Mouse (Mus musculus) liver, embryonic 11.5 days (tissue): Measurements from ENCODE around the gene Frmd4b. TPM values are rescaled to one million over a fixed set of nuclear protein-coding genes. Genes with fewer than 3 reads are reported as not detected.

Experiments
- ATAC-seq: fragments of 200-750 bp; cut with Nextera tagmentation; replicated peaks from 2 replicates; pipeline ENCODE4 v1.8.0; 2017; ENCODE audit warnings: moderate number of reproducible peaks, mild to moderate bottlenecking, moderate TSS enrichment, moderate library complexity; ENCODE audit not compliant: low FRiP score
- DNase-seq: peaks from one replicate; pipeline ENCODE4 v3.0.0-alpha.2; 2017; ENCODE audit warnings: low spot score
- H3K27ac ChIP-seq: fragments of 300-500 bp; sonication (generic); 2 replicates; pipeline ENCODE4 v1.5.1; 2014; ENCODE audit warnings: mild to moderate bottlenecking, low read depth, low read length, control low read depth
- H3K27me3 ChIP-seq: fragments of 300-500 bp; sonication (generic); replicated peaks from 2 replicates; pipeline ENCODE4 v1.6.1; 2014; ENCODE audit warnings: low read length, mixed read lengths; ENCODE audit not compliant: control insufficient read depth, insufficient read depth
- H3K36me3 ChIP-seq: fragments of 300-500 bp; sonication (generic); 2 replicates; pipeline ENCODE4 v1.6.1; 2014; ENCODE audit warnings: mild to moderate bottlenecking, low read length, moderate library complexity, mixed read lengths; ENCODE audit not compliant: control insufficient read depth, insufficient read depth
- H3K4me1 ChIP-seq: fragments of 300-500 bp; sonication (generic); replicated peaks from 2 replicates; pipeline ENCODE4 v1.6.1; 2014; ENCODE audit warnings: low read length, mixed read lengths; ENCODE audit not compliant: control insufficient read depth, insufficient read depth
- H3K4me2 ChIP-seq: fragments of 300-500 bp; sonication (generic); 2 replicates; pipeline ENCODE4 v1.6.1; 2014; ENCODE audit warnings: mild to moderate bottlenecking, control low read depth, moderate library complexity
- H3K4me3 ChIP-seq: fragments of 300-500 bp; sonication (generic); 2 replicates; pipeline ENCODE4 v1.5.1; 2014; ENCODE audit warnings: low read depth, low read length, control low read depth
- H3K9ac ChIP-seq: fragments of 300-500 bp; sonication (generic); 2 replicates; pipeline ENCODE4 v1.6.1; 2014; ENCODE audit warnings: low read depth, low read length, control low read depth
- H3K9me3 ChIP-seq: fragments of 300-500 bp; sonication (generic); 2 replicates; pipeline ENCODE4 v1.6.1; 2016; ENCODE audit warnings: low read length, inconsistent platforms, mixed read lengths; ENCODE audit not compliant: control insufficient read depth
- WGBS: fragments of 180-500 bp; shearing (Covaris S2); extraction: QIAGEN DNeasy Blood & Tissue Kit; methylation state at CpG from one replicate; pipeline ENCODE4 v1.1.7; 2014; 5-methylcytosine and 5-hydroxymethylcytosine counted together
- polyA plus RNA-seq: library from polyadenylated mRNA; unstranded; fragments of >200 nt; fragmentation: Nextera tagmentation; extraction: Ambion mirVana; gene quantifications from 2 replicates; pipeline ENCODE4 v1.2.1, GENCODE M21; 2014

Frmd4b gene
- polyA plus RNA-seq, 1 experiment from 2014 or later, result 16.6 TPM

DNA sequence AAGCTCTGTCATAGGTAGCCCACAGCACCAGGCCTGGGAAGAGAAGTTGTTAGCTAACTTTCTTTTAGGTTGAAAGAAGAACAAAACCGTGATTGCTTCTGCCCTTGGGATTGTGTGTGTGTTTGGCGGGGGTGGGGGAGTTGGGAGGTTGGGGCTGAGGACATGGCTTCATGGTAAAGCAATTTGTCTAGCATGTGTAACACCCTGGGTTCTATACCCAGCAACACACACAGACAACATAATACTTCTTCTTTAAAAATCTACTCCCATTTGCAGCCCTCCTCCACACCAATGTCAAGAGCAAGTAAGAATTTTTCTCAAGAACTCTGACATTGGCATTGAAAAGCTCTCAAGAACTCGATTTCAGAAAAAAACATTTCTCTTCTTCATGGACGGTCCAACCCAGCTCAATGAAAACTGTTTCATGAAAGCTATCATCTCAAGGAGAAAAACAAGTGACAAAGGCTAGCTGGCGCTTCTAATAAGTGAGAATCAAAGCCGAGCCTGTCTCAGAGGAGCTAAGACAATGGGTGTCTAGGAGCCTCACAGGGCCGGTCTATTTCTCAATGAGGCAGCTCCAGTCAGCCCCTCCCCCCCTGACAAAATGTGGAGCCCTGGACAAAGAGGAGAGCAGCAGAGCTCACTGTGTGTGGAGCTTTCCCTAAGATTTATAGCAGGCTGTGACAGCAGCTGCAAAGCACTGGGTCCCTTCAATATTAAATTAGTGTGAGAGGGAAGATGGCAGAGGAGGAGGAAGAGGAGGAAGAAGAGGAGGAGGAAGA, 40.6 kb downstream of the Frmd4b start:
- no peak for ATAC-seq

GRCm38 (mm10) chr6:97576096-97576495, 41.2 kb downstream of the Frmd4b start:
- 83% methylated on average over 7 of the region's 7 CpGs for WGBS
- H3K4me2 ChIP-seq, result no peak overlapping the region
- DNase-seq (no peak), ATAC-seq (no peak)
- no peaks in the 10 kb centered on the region for H3K36me3 ChIP-seq
- H3K9me3 ChIP-seq, result no peaks in the 10 kb centered on the region
- H3K27ac ChIP-seq, result no peak overlapping the region
- H3K27me3 ChIP-seq, result no peaks in the 10 kb centered on the region
- H3K9ac ChIP-seq, result no peak overlapping the region
- H3K4me1 ChIP-seq, result no peaks in the 10 kb centered on the region
- H3K4me3 ChIP-seq, result no peak overlapping the region

More for the DNA sequence above, 40.6 kb downstream of the Frmd4b start:
- H3K4me2 ChIP-seq, result no peak overlapping the region
- DNase-seq, result no peak
- no peaks in the 10 kb centered on the region for H3K9me3 ChIP-seq
- no peak overlapping the region for H3K4me3 ChIP-seq
- H3K9ac ChIP-seq, result no peak overlapping the region
- WGBS, result 62% methylated on average over 7 of the region's 7 CpGs
- no peaks in the 10 kb centered on the region for H3K4me1 ChIP-seq
- H3K36me3 ChIP-seq, result no peaks in the 10 kb centered on the region
- no peaks in the 10 kb centered on the region for H3K27me3 ChIP-seq
- no peak overlapping the region for H3K27ac ChIP-seq

- no peak overlapping the region for H3K4me2 ChIP-seq
These were observed 42.4 kb downstream of the Frmd4b start for GRCm38 (mm10) chr6:97574973-97575372.

GRCm38 (mm10) chr6:97572226-97572625, 45.1 kb downstream of the Frmd4b start:
- Histone ChIP-seq H3K9me3 (no peaks in the 10 kb centered on the region), H3K4me2 (no peak overlapping the region), H3K36me3 (no peaks in the 10 kb centered on the region), H3K9ac (no peak overlapping the region), H3K27me3 (no peaks in the 10 kb centered on the region), H3K4me1 (no peaks in the 10 kb centered on the region), H3K27ac (no peak overlapping the region), H3K4me3 (no peak overlapping the region)
- WGBS, result 84% methylated on average over 5 of the region's 5 CpGs
- DNase-seq (no peak), ATAC-seq (no peak)

More at GRCm38 (mm10) chr6:97574973-97575372, 42.4 kb downstream of the Frmd4b start:
- ATAC-seq (no peak), DNase-seq (no peak)
- no peaks in the 10 kb centered on the region for H3K27me3 ChIP-seq
- H3K9me3 ChIP-seq, result no peaks in the 10 kb centered on the region
- H3K27ac ChIP-seq, result no peak overlapping the region
- no peaks in the 10 kb centered on the region for H3K4me1 ChIP-seq
- no peaks in the 10 kb centered on the region for H3K36me3 ChIP-seq
- WGBS, result 82% methylated on average over 5 of the region's 5 CpGs
- no peak overlapping the region for H3K9ac ChIP-seq
- H3K4me3 ChIP-seq, result no peak overlapping the region

DNA sequence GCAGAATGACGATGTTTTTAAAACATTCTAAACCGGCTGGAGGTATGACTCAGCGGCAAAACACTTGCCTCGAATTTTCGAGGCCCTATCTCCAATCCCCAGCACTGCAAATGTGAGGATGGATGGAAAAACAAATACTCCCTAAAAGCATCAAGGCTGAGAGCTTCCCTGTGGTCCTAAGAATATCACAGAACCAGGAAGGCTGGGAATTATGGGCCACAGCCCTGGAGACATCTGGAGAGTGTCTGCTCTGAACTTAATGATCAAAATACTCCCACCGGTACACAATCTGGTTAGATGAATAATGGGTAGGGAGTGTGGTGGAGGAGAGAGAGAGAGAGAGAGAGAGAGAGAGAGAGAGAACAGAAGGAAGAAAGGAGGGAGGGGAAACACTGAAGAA, 48.8 kb downstream of the Frmd4b start:
- Histone ChIP-seq H3K4me2 (no peak overlapping the region), H3K36me3 (no peaks in the 10 kb centered on the region), H3K9ac (no peak overlapping the region), H3K27ac (no peak overlapping the region), H3K9me3 (no peaks in the 10 kb centered on the region), H3K4me1 (no peaks in the 10 kb centered on the region), H3K27me3 (no peaks in the 10 kb centered on the region), H3K4me3 (no peak overlapping the region)
- 23% methylated on average over 6 of the region's 6 CpGs for WGBS
- ATAC-seq, result no peak
- DNase-seq, result no peak

GRCm38 (mm10) chr6:97566746-97567145, 50.6 kb downstream of the Frmd4b start:
- DNase-seq, result no peak
- no peak for ATAC-seq
- WGBS, result 79% methylated on average over 4 of the region's 4 CpGs
- Histone ChIP-seq H3K27me3 (no peaks in the 10 kb centered on the region), H3K9ac (no peak overlapping the region), H3K27ac (no peak overlapping the region), H3K36me3 (no peaks in the 10 kb centered on the region), H3K4me1 (no peaks in the 10 kb centered on the region), H3K4me2 (no peak overlapping the region), H3K9me3 (no peaks in the 10 kb centered on the region), H3K4me3 (no peak overlapping the region)

DNA sequence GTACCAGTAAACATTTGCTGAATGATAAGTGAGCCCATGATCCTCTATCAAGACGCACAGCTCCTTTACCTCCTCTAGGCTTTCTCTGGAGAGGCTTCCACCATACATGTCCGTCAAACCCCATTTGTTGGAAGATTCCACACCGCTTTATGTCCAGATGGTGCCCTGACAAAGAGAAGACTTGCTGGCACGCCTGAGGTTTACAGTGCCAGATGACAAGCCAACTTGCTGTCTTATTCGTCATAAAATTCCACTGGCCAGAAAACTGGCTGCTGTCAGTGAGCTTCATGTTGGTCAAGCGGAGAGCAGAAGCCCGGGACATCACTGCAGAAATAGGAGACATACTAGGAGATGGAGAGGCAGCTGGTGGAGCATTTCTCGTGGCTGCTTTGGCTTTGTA, 60.2 kb downstream of the Frmd4b start:
- Histone ChIP-seq H3K4me3 (no peak overlapping the region), H3K9ac (no peak overlapping the region), H3K27me3 (no peaks in the 10 kb centered on the region), H3K9me3 (no peaks in the 10 kb centered on the region), H3K4me1 (no peaks in the 10 kb centered on the region), H3K27ac (no peak overlapping the region), H3K36me3 (no peaks in the 10 kb centered on the region), H3K4me2 (no peak overlapping the region)
- no peak for ATAC-seq
- 78% methylated on average over 8 of the region's 8 CpGs for WGBS
- no peak for DNase-seq

- Histone ChIP-seq H3K36me3 (no peaks in the 10 kb centered on the region), H3K4me1 (no peaks in the 10 kb centered on the region), H3K9me3 (no peaks in the 10 kb centered on the region), H3K4me2 (no peak overlapping the region), H3K9ac (no peak overlapping the region), H3K27ac (no peak overlapping the region), H3K27me3 (no peaks in the 10 kb centered on the region), H3K4me3 (no peak overlapping the region)
- no peak for DNase-seq
- WGBS, result 91% methylated on average over 7 of the region's 7 CpGs
- ATAC-seq, result no peak
These were observed 61.7 kb downstream of the Frmd4b start for GRCm38 (mm10) chr6:97555637-97556036.

- WGBS, result 82% methylated on average over 4 of the region's 4 CpGs
- H3K27me3 ChIP-seq, result no peaks in the 10 kb centered on the region
- no peaks in the 10 kb centered on the region for H3K36me3 ChIP-seq
- no peaks in the 10 kb centered on the region for H3K9me3 ChIP-seq
- no peak overlapping the region for H3K4me3 ChIP-seq
- H3K4me1 ChIP-seq, result no peaks in the 10 kb centered on the region
- H3K27ac ChIP-seq, result no peak overlapping the region
- H3K4me2 ChIP-seq, result no peak overlapping the region
- ATAC-seq (no peak), DNase-seq (no peak)
- H3K9ac ChIP-seq, result no peak overlapping the region
These were observed 63.9 kb downstream of the Frmd4b start for GRCm38 (mm10) chr6:97553431-97553830.
